Mouse (Mus musculus): Measurements from ENCODE around the gene Kcnk2.

DNA sequence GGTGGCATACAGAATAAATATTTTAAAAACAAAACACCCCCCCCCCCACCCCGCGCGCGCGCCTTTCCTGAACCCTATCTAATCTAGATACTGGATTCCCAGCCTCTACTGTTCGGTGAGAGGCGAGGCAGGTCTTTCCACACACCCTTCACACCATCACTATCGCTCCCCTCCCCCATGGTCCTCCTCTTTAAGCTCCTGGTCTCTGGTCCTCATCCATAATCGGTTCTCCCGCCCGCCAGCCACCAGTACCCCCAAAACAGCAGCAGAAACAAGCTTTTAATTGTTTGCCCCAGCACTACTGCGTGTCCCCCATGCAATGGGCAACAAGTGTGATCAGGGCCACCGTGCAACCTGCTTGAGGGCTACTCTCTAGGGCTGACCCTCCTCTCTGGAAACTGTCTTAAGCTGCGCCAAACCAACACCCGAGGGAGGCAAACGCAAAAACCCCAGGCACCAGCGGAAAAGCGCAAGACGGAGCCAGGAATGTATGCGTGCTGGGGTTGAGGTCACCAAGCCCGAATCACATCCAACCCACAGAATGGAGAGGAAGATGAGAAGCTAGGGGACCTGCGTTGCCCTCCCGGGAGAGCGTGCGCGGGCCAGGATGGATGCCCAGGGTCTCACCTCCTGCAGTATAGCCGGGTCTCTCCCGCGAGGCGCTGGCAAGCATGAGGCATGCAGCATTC lies 59.5 kb downstream of the Kcnk2 start:
- TF ChIP-seq CTCF (IDR thresholded peaks at IDR 0.05; ENCODE audit: low read depth) (no peak), EP300 (optimal IDR thresholded peaks at IDR 0.05) (no peak)

All from stomach, postnatal 0 days (tissue).